Mouse (Mus musculus): ENCODE data around the gene Lin7b. TPM values are rescaled to one million over a fixed set of nuclear protein-coding genes. Genes with fewer than 3 reads are reported as not detected.
A peak's percentile ranks its signal among the peaks of the same experiment; 100 is the strongest.

The Lin7b gene
- polyA plus RNA-seq, 1 experiment from 2014 or later, result 0.81 TPM

DNA sequence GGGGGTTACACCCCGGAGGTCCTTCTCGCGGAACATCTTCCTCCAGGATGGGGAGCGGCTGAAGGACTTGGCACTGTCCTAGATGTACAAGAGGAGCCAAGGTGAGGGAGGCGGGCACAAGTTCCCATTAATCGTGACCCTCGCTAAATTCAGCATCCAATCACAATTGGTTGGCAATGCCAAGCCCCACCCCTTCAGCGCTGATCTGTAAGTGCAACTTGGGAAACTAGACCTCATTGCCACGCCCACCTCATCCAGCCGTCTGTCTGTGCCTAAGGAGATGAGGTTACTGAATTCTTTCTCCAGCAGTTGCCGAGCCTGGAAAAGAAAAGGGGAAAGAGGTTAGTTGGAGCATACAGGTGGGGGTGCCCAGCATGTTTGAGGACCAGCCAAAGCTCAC lies 29.7 kb downstream of the Lin7b start:
- Histone ChIP-seq H3K36me3 (ENCODE audit: control insufficient read depth, insufficient read depth) (no peaks in the 10 kb centered on the region), H3K27ac (ENCODE audit: low read length) (0 out of 2 replicates have a peak overlapping the region, but pooled peaks have one; percentile 16), H3K4me3 (ENCODE audit: low read length) (peak overlapping the region; percentile 67), H3K4me1 (ENCODE audit: control insufficient read depth, insufficient read depth, low read length) (peaks cover 41% of the 10 kb centered on the region), H3K27me3 (ENCODE audit: control insufficient read depth, insufficient read depth, low read length) (no peaks in the 10 kb centered on the region), H3K9ac (ENCODE audit: low read length) (peak overlapping the region; percentile 75; the same call in 1 of the 2 replicates), H3K9me3 (replicated peaks; ENCODE audit: control insufficient read depth, low read length) (no peaks in the 10 kb centered on the region), H3K4me2 (ENCODE audit: low read depth, low read length) (peak overlapping the region; percentile 85)
- ATAC-seq (replicated peaks; ENCODE audit: extremely low read depth, insufficient read depth, low FRiP score), result 0 out of 2 replicates have a peak, but pooled peaks have one; percentile 15
- under 1% methylated on average over 11 of the region's 11 CpGs for WGBS

DNA sequence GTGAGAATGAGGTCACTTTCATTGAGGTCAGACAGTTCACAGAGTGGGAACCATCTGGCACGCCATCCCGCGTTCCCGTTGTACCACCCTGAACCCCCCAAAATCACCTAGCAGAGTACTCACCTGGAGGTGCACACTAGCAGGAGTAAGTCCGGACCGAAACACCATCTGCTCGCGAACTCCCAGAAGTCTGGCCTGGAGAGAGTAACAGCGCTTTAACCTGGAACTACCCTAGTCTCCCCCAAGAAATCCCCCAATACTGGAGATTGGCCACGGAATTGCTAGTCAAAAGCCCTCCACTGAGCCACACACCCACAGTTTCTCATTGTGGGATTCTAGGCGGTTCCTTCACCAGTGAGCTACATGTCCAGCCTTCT lies 30.3 kb downstream of the Lin7b start:
- H3K9ac ChIP-seq (ENCODE audit: low read length), result peak overlapping the region; percentile 75
- peak overlapping the region; percentile 85 for H3K4me2 ChIP-seq (ENCODE audit: low read depth, low read length)
- H3K9me3 ChIP-seq (replicated peaks; ENCODE audit: control insufficient read depth, low read length), result no peaks in the 10 kb centered on the region
- no peak for ATAC-seq (replicated peaks; ENCODE audit: extremely low read depth, insufficient read depth, low FRiP score)
- H3K27ac ChIP-seq (ENCODE audit: low read length), result no peak overlapping the region
- peaks cover 48% of the 10 kb centered on the region for H3K4me1 ChIP-seq (ENCODE audit: control insufficient read depth, insufficient read depth, low read length)
- H3K27me3 ChIP-seq (ENCODE audit: control insufficient read depth, insufficient read depth, low read length), result no peaks in the 10 kb centered on the region
- H3K4me3 ChIP-seq (ENCODE audit: low read length), result peak overlapping the region; percentile 67
- no peaks in the 10 kb centered on the region for H3K36me3 ChIP-seq (ENCODE audit: control insufficient read depth, insufficient read depth)
- 2% methylated on average over 11 of the region's 11 CpGs for WGBS

DNA sequence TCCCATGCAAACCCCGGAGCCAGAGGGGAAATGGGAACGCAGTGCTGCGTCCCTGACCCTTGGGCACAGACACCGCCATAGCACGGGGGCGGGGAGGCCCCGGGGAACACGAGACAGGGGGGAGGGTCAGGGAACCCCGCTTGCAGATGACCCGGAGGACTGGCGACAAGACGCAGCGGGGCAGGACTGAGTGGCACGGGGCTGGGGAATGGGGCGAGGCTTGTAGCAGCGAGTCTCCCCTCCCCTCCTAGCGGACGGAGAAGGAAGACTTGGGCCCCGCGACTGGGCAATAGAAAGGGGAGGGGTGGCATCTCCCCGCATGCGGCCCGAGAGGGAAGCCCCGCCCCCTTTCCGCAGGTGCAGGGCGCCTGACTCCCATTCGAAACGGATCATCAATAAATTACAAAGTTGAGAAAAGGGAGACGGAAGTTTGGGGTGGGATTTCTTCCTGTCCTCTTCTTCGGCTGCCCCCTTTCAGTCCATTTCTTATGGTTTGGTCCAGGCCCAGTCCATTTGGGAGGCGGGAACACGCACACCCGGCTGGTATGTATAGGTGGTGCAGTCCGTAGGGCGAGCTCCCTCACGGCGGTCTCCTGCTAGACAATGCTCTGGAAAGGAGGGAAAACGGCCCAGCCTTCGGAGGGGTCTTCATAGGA lies 30.8 kb downstream of the Lin7b start:
- peak; percentile 51 for ATAC-seq (replicated peaks; ENCODE audit: extremely low read depth, insufficient read depth, low FRiP score)
- WGBS, result under 1% methylated on average over 39 of the region's 39 CpGs

DNA sequence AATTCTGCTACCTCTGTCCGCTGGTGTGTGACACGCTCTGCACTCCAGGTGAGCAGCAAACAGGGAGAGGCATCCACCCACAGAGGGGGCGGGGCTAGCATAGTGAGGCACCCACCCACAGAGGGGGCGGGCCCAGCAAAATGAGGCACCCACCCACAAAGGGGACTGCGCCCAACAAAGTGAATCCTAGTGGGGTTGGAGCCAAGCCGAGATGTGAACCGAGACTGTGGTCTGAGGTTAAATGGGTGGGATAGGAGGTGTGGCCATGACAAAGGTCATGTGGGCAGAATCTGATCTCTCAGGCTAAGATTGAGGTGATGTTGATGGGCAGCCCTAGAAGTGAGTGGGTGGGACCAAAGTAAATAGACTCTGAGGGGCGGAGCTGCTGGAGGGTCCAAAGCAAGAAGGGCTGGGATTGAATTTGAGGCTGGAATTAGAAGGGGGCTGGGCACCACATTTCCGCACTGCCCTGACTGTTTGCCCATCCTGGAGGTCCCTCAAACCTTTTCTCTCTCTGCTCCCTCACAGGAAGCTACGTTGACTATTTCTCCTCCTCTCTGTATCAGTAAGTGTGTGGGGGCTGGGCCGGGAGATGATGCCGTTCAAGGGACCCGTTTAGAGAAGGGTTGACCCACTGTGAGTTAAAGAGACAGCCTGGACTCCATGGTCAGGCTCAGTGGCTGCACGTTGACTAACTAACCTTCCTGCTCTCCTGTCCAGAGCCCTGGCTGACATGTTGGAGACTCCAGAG lies 32.0 kb downstream of the Lin7b start:
- 6% methylated on average over 14 of the region's 14 CpGs for WGBS
- H3K9me3 ChIP-seq (replicated peaks; ENCODE audit: control insufficient read depth, low read length), result no peaks in the 10 kb centered on the region
- no peak for ATAC-seq (replicated peaks; ENCODE audit: extremely low read depth, insufficient read depth, low FRiP score)
- peaks cover 56% of the 10 kb centered on the region for H3K4me1 ChIP-seq (ENCODE audit: control insufficient read depth, insufficient read depth, low read length)
- peak overlapping the region; percentile 67 for H3K4me3 ChIP-seq (ENCODE audit: low read length)
- H3K27me3 ChIP-seq (ENCODE audit: control insufficient read depth, insufficient read depth, low read length), result no peaks in the 10 kb centered on the region
- no peaks in the 10 kb centered on the region for H3K36me3 ChIP-seq (ENCODE audit: control insufficient read depth, insufficient read depth)
- no peak overlapping the region for H3K9ac ChIP-seq (ENCODE audit: low read length)
- peak overlapping the region; percentile 85 for H3K4me2 ChIP-seq (ENCODE audit: low read depth, low read length)
- no peak overlapping the region for H3K27ac ChIP-seq (ENCODE audit: low read length)

More for the DNA sequence above, 30.8 kb downstream of the Lin7b start:
- peak overlapping the region; percentile 67 for H3K4me3 ChIP-seq (ENCODE audit: low read length)
- H3K36me3 ChIP-seq (ENCODE audit: control insufficient read depth, insufficient read depth), result no peaks in the 10 kb centered on the region
- H3K27ac ChIP-seq (ENCODE audit: low read length), result peak overlapping the region; percentile 19; the same call in 1 of the 2 replicates
- H3K9me3 ChIP-seq (replicated peaks; ENCODE audit: control insufficient read depth, low read length), result no peaks in the 10 kb centered on the region
- peaks cover 53% of the 10 kb centered on the region for H3K4me1 ChIP-seq (ENCODE audit: control insufficient read depth, insufficient read depth, low read length)
- peak overlapping the region; percentile 75 for H3K9ac ChIP-seq (ENCODE audit: low read length)
- H3K27me3 ChIP-seq (ENCODE audit: control insufficient read depth, insufficient read depth, low read length), result no peaks in the 10 kb centered on the region
- peak overlapping the region; percentile 85 for H3K4me2 ChIP-seq (ENCODE audit: low read depth, low read length)

DNA sequence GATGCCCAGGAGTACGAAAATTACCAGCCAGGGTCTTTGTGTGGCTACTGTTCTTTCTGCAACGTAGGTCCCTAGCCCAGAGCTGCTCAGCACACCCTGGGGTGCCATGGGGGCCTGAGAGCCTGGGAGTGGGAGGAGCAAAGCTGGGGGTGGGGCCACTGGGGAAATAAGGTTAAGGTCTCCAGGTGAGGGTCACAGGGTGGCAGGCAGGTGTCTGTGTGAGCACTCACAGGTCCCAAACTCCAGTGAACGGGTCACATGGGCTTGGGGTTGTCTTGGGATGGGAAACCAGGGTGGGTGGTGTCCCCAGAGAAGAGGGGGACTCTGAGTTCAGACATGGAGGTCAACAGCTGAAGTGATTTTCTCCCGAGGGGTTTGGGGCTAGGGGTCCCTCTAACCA lies 32.9 kb downstream of the Lin7b start:
- no peak for ATAC-seq (replicated peaks; ENCODE audit: extremely low read depth, insufficient read depth, low FRiP score)
- Histone ChIP-seq H3K27ac (ENCODE audit: low read length) (no peak overlapping the region), H3K9ac (ENCODE audit: low read length) (peak overlapping the region; percentile 59), H3K27me3 (ENCODE audit: control insufficient read depth, insufficient read depth, low read length) (no peaks in the 10 kb centered on the region), H3K4me2 (ENCODE audit: low read depth, low read length) (peak overlapping the region; percentile 85), H3K9me3 (replicated peaks; ENCODE audit: control insufficient read depth, low read length) (no peaks in the 10 kb centered on the region), H3K4me3 (ENCODE audit: low read length) (peak overlapping the region; percentile 40), H3K4me1 (ENCODE audit: control insufficient read depth, insufficient read depth, low read length) (peaks cover 62% of the 10 kb centered on the region), H3K36me3 (ENCODE audit: control insufficient read depth, insufficient read depth) (no peaks in the 10 kb centered on the region)
- 14% methylated on average over 4 of the region's 4 CpGs for WGBS

DNA sequence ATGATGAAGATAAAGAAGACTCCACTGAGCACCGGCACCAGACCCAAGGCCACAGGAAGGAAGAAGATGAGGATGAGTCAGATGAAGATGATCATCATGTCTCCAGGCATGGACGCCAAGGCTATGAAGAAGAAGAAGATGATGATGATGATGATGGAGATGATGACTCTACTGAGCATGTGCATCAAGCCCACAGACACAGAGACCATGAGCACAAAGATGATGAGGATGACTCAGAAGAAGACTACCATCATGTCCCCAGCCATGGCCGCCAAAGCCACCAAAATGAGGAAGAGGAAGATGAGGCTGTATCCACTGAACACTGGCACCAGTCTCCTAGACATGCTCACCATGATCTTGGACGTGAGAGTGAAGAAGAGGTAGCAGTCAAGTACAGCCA lies 34.1 kb downstream of the Lin7b start:
- no peak for ATAC-seq (replicated peaks; ENCODE audit: extremely low read depth, insufficient read depth, low FRiP score)
- Histone ChIP-seq H3K27ac (ENCODE audit: low read length) (no peak overlapping the region), H3K27me3 (ENCODE audit: control insufficient read depth, insufficient read depth, low read length) (no peaks in the 10 kb centered on the region), H3K9ac (ENCODE audit: low read length) (no peak overlapping the region), H3K4me1 (ENCODE audit: control insufficient read depth, insufficient read depth, low read length) (peaks cover 63% of the 10 kb centered on the region), H3K36me3 (ENCODE audit: control insufficient read depth, insufficient read depth) (no peaks in the 10 kb centered on the region), H3K9me3 (replicated peaks; ENCODE audit: control insufficient read depth, low read length) (no peaks in the 10 kb centered on the region), H3K4me2 (ENCODE audit: low read depth, low read length) (no peak overlapping the region), H3K4me3 (ENCODE audit: low read length) (no peak overlapping the region)
- WGBS, result 81% methylated on average over 4 of the region's 4 CpGs

DNA sequence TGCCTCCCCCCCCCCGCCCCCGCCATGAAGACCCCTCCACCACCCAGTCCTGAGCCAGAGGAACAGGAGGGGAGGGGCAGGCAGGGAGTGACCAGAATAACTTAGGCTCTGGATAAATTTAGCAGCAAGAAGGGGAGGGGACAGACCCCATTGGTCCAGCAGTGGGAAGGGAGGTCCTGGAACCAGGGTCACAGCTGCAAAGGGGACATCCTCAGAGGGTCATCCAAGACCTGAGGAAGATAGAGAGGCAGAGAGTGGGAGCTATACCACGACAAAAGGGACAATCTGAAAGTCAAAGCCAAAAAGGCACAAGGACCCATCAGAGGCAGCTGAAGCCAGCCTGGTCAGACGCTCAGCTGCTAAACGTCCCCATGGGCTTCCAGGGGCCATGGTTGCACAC lies 35.3 kb downstream of the Lin7b start, which contains the start of gene Hrc:
Gene Hrc (plus strand): TSS at position 235 of the 400 bp plus-strand sequence.
- Histone ChIP-seq H3K27me3 (ENCODE audit: control insufficient read depth, insufficient read depth, low read length) (no peaks in the 10 kb centered on the region), H3K9ac (ENCODE audit: low read length) (peak within 1 kb of the TSS; percentile 91), H3K4me3 (ENCODE audit: low read length) (peak within 1 kb of the TSS; percentile 86), H3K4me1 (ENCODE audit: control insufficient read depth, insufficient read depth, low read length) (peaks cover 50% of the 10 kb centered on the region), H3K27ac (ENCODE audit: low read length) (peak within 1 kb of the TSS; percentile 93), H3K36me3 (ENCODE audit: control insufficient read depth, insufficient read depth) (no peaks in the 10 kb centered on the region), H3K9me3 (replicated peaks; ENCODE audit: control insufficient read depth, low read length) (no peaks in the 10 kb centered on the region), H3K4me2 (ENCODE audit: low read depth, low read length) (peak within 1 kb of the TSS; percentile 90)
- WGBS, result 14% methylated on average over 5 of the region's 5 CpGs
- peak; percentile 67 for ATAC-seq (replicated peaks; ENCODE audit: extremely low read depth, insufficient read depth, low FRiP score)

DNA sequence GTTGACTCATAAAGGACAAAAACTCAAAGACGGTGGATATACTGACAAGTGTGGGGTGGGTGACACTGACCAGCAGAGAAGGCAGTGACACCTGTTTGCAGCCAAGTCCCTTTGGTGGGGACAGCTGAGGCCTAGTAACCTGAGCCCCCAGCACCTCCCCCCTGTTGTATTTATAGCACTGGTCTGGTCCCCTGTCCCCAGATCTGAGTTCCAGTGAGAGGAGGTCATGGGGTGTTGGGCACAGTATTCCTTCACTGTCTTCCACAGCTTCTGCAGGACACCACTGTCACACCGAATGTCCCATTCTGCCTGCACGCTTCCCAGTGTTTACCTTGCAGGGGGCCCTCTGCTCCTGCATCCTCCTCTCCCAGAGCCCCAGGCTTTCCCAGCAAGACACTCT lies 35.8 kb downstream of the Lin7b start:
- WGBS, result 10% methylated on average over 3 of the region's 3 CpGs
- Histone ChIP-seq H3K27me3 (ENCODE audit: control insufficient read depth, insufficient read depth, low read length) (no peaks in the 10 kb centered on the region), H3K4me3 (ENCODE audit: low read length) (peak overlapping the region; percentile 86), H3K9me3 (replicated peaks; ENCODE audit: control insufficient read depth, low read length) (no peaks in the 10 kb centered on the region), H3K36me3 (ENCODE audit: control insufficient read depth, insufficient read depth) (no peaks in the 10 kb centered on the region), H3K4me2 (ENCODE audit: low read depth, low read length) (peak overlapping the region; percentile 90), H3K9ac (ENCODE audit: low read length) (peak overlapping the region; percentile 59), H3K27ac (ENCODE audit: low read length) (peak overlapping the region; percentile 93), H3K4me1 (ENCODE audit: control insufficient read depth, insufficient read depth, low read length) (peaks cover 47% of the 10 kb centered on the region)
- peak; percentile 37 for ATAC-seq (replicated peaks; ENCODE audit: extremely low read depth, insufficient read depth, low FRiP score)

DNA sequence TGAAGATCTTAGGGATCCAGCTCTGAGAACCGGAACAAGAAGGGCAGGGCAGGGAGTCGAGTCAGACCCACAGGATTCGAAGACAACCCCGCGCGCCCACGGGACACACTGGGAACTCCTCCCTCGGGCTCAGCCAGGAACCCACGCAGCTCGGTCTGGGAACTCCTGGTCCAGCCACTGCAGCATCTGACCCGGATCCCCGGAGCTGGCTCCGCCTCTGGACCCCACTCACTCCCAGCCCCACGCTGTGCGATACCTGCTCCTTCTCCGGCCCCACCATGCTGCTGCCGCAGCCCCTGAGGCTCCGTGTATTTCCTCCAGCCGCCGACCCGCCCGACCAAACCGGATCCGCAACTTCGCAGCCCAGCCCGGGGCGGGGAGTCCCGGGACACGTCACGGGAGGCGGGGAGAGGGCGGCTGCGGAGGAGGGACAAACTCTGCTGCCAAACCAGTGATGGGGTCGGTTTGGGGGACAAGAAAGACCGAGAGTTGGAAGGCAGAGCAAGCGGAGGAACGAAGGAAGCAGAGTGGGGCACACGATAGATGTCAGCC lies 36.9 kb downstream of the Lin7b start, which contains the start of gene Trpm4:
Gene Trpm4 (minus strand): TSS at position 350 of the 552 bp plus-strand sequence.
- Histone ChIP-seq H3K4me2 (ENCODE audit: low read depth, low read length) (peak within 1 kb of the TSS; percentile 90), H3K36me3 (ENCODE audit: control insufficient read depth, insufficient read depth) (no peaks in the 10 kb centered on the region), H3K4me1 (ENCODE audit: control insufficient read depth, insufficient read depth, low read length) (peaks cover 43% of the 10 kb centered on the region), H3K9ac (ENCODE audit: low read length) (peak within 1 kb of the TSS; percentile 91), H3K9me3 (replicated peaks; ENCODE audit: control insufficient read depth, low read length) (no peaks in the 10 kb centered on the region), H3K4me3 (ENCODE audit: low read length) (peak within 1 kb of the TSS; percentile 86), H3K27me3 (ENCODE audit: control insufficient read depth, insufficient read depth, low read length) (no peaks in the 10 kb centered on the region), H3K27ac (ENCODE audit: low read length) (peak within 1 kb of the TSS; percentile 93)
- ATAC-seq (replicated peaks; ENCODE audit: extremely low read depth, insufficient read depth, low FRiP score), result peak; percentile 69
- WGBS, result under 1% methylated on average over 38 of the region's 38 CpGs

All from heart, embryonic 16.5 days (tissue).